Mouse (Mus musculus): Measurements from ENCODE around the gene March7.

DNA sequence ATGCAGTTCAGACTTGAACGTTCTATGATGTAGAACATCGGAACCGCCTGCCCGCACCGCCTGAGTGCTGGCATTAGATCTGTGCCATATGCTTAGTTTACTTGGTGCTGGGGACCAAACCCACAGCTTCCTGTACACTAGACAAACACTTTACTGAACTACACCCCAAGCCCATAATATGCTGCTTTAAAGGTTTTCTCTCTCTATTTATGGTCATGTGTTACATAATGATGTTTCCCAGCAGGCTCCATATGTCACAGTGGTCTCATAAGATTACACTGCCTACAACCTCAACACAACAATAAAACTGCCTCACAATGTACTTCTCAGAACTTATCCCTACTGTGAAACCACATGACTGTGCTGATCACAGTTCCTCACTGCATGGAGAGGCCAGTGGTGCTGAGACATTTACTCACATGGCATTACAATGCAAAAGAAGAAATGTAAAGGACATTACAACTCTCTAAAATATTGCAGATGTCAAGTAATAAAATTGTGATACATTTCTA is 9.6 kb upstream of the March7 start:
- TF ChIP-seq CTCF (IDR thresholded peaks at IDR 0.05; ENCODE audit: extremely low read depth, insufficient read depth, low read length) = no peak
- TF ChIP-seq POLR2A (IDR thresholded peaks at IDR 0.05; ENCODE audit: extremely low read depth, insufficient read depth, low read length) = no peak

Measured in cortical plate, adult 2 months (tissue).